Mouse (Mus musculus) midbrain, embryonic 14.5 days (tissue): ENCODE results near the gene Tmem125. TPM values are rescaled to one million over a fixed set of nuclear protein-coding genes. Genes with fewer than 3 reads are reported as not detected.
A peak's percentile ranks its signal among the peaks of the same experiment; 100 is the strongest.
"Not testable (repeated sequence)": the region's sequence is repeated elsewhere in the genome, so short reads cannot be mapped to it uniquely, and the experiment has no call there.

Experiments used
- ATAC-seq: fragments of 200-750 bp; cut with Nextera tagmentation; 2 replicates; pipeline ENCODE4 v1.8.0; 2017; ENCODE audit warnings: moderate number of reproducible peaks, moderate library complexity; ENCODE audit not compliant: low FRiP score, low TSS enrichment
- DNase-seq: peaks from one replicate; pipeline ENCODE4 v3.0.0-alpha.2; 2015
- H3K27ac ChIP-seq: fragments of 300-500 bp; sonication (generic); replicated peaks from 2 replicates; pipeline ENCODE4 v1.5.1; 2014; ENCODE audit warnings: mild to moderate bottlenecking, low read depth, low read length, moderate library complexity
- H3K27me3 ChIP-seq: fragments of 300-500 bp; sonication (generic); 2 replicates; pipeline ENCODE4 v1.6.1; 2014; ENCODE audit warnings: low read length, control low read depth, mixed read lengths; ENCODE audit not compliant: control insufficient read depth, insufficient read depth
- H3K36me3 ChIP-seq: fragments of 300-500 bp; sonication (generic); 2 replicates; pipeline ENCODE4 v1.6.1; 2014; ENCODE audit warnings: low read length, control low read depth; ENCODE audit not compliant: control insufficient read depth, insufficient read depth
- H3K4me1 ChIP-seq: fragments of 300-500 bp; sonication (generic); 2 replicates; pipeline ENCODE4 v1.6.1; 2014; ENCODE audit warnings: mild to moderate bottlenecking, antibody characterized with exemption, low read length, control low read depth; ENCODE audit not compliant: control insufficient read depth, insufficient read depth
- H3K4me2 ChIP-seq: fragments of 300-500 bp; sonication (generic); 2 replicates; pipeline ENCODE4 v1.6.1; 2014; ENCODE audit warnings: mild to moderate bottlenecking, low read length, moderate library complexity
- H3K4me3 ChIP-seq: fragments of 300-500 bp; sonication (generic); replicated peaks from 2 replicates; pipeline ENCODE4 v1.5.1; 2014; ENCODE audit warnings: low read depth, low read length
- H3K9ac ChIP-seq: fragments of 300-500 bp; sonication (generic); replicated peaks from 2 replicates; pipeline ENCODE4 v1.6.1; 2014; ENCODE audit warnings: mild to moderate bottlenecking, low read length, moderate library complexity
- H3K9me3 ChIP-seq: fragments of 300-500 bp; sonication (generic); 2 replicates; pipeline ENCODE4 v1.6.1; 2016; ENCODE audit warnings: low read length, control low read depth, mixed read lengths; ENCODE audit not compliant: control insufficient read depth
- WGBS: fragments of 180-500 bp; shearing (Covaris S2); extraction: QIAGEN DNeasy Blood & Tissue Kit; methylation state at CpG from one replicate; pipeline ENCODE4 v1.1.7; 2014; 5-methylcytosine and 5-hydroxymethylcytosine counted together
- polyA plus RNA-seq: library from polyadenylated mRNA; unstranded; fragments of >200 nt; fragmentation: Nextera tagmentation; extraction: Ambion mirVana; gene quantifications from 2 replicates; pipeline ENCODE4 v1.2.1, GENCODE M21; 2014

Tmem125 gene
- polyA plus RNA-seq, 1 experiment from 2014 or later, result not detected

- H3K9ac ChIP-seq, result no peak overlapping the region
- no peaks in the 10 kb centered on the region for H3K27me3 ChIP-seq
- WGBS, result 76% methylated on average over 23 of the region's 23 CpGs
- no peak overlapping the region for H3K4me2 ChIP-seq
- DNase-seq (no peak), ATAC-seq (no peak)
- no peak overlapping the region for H3K27ac ChIP-seq
- no peaks in the 10 kb centered on the region for H3K4me1 ChIP-seq
- H3K4me3 ChIP-seq, result no peak overlapping the region
- no peaks in the 10 kb centered on the region for H3K36me3 ChIP-seq
- no peaks in the 10 kb centered on the region for H3K9me3 ChIP-seq
Measured at GRCm38 (mm10) chr4:118569320-118569719, 25.5 kb upstream of the Tmem125 start.

DNA sequence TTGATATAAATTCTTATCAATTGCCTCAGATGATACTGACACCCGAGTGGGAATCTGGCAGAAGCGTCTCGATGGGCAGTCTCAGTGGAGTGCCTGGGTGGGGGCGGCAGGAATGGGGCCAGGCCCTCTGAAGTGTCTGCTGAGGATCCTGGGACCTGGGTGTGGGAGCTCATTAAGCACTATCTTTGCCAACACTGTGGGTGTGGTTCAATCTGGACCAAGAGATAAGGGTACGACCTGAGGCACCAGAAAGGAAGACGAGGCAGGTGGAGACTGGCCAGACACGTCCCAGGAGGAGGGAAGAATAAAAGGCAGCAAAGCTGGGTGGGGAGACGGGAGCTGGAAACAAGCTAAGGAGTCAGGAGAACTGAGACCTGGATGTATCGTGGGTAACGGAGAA is 24.9 kb upstream of the Tmem125 start:
- Histone ChIP-seq H3K4me2 (no peak overlapping the region), H3K27ac (no peak overlapping the region), H3K4me1 (no peaks in the 10 kb centered on the region), H3K27me3 (no peaks in the 10 kb centered on the region), H3K9me3 (no peaks in the 10 kb centered on the region), H3K9ac (no peak overlapping the region), H3K36me3 (no peaks in the 10 kb centered on the region), H3K4me3 (no peak overlapping the region)
- no peak for ATAC-seq
- WGBS, result 71% methylated on average over 10 of the region's 10 CpGs
- no peak for DNase-seq

- no peak for ATAC-seq
- no peaks in the 10 kb centered on the region for H3K36me3 ChIP-seq
Measured at GRCm38 (mm10) chr4:118566161-118566676, 22.4 kb upstream of the Tmem125 start.

GRCm38 (mm10) chr4:118564926-118565279 is 21.1 kb upstream of the Tmem125 start:
- H3K9ac ChIP-seq, result no peak overlapping the region
- 21% methylated on average over 3 of the region's 3 CpGs for WGBS
- no peaks in the 10 kb centered on the region for H3K27me3 ChIP-seq
- H3K4me2 ChIP-seq, result no peak overlapping the region
- H3K27ac ChIP-seq, result no peak overlapping the region
- H3K9me3 ChIP-seq, result no peaks in the 10 kb centered on the region
- DNase-seq (no peak), ATAC-seq (0 out of 2 replicates have a peak, but pooled peaks have one; percentile 14)
- no peak overlapping the region for H3K4me3 ChIP-seq
- H3K36me3 ChIP-seq, result no peaks in the 10 kb centered on the region
- no peaks in the 10 kb centered on the region for H3K4me1 ChIP-seq

More at GRCm38 (mm10) chr4:118566161-118566676, 22.4 kb upstream of the Tmem125 start:
- Histone ChIP-seq H3K9ac (no peak overlapping the region), H3K4me2 (no peak overlapping the region), H3K4me1 (no peaks in the 10 kb centered on the region), H3K27ac (no peak overlapping the region), H3K4me3 (no peak overlapping the region), H3K9me3 (no peaks in the 10 kb centered on the region), H3K27me3 (no peaks in the 10 kb centered on the region)
- DNase-seq, result peak; percentile 61
- WGBS, result 36% methylated on average over 7 of the region's 7 CpGs

GRCm38 (mm10) chr4:118564062-118564925 is 20.4 kb upstream of the Tmem125 start:
- no peak overlapping the region for H3K4me3 ChIP-seq
- H3K9me3 ChIP-seq, result no peaks in the 10 kb centered on the region
- no peaks in the 10 kb centered on the region for H3K4me1 ChIP-seq
- H3K9ac ChIP-seq, result no peak overlapping the region
- DNase-seq (peak; percentile 37), ATAC-seq (no peak)
- no peak overlapping the region for H3K4me2 ChIP-seq
- no peaks in the 10 kb centered on the region for H3K27me3 ChIP-seq
- WGBS, result 57% methylated on average over 13 of the region's 13 CpGs
- no peaks in the 10 kb centered on the region for H3K36me3 ChIP-seq
- no peak overlapping the region; the same call in 1 of the 2 replicates for H3K27ac ChIP-seq

DNA sequence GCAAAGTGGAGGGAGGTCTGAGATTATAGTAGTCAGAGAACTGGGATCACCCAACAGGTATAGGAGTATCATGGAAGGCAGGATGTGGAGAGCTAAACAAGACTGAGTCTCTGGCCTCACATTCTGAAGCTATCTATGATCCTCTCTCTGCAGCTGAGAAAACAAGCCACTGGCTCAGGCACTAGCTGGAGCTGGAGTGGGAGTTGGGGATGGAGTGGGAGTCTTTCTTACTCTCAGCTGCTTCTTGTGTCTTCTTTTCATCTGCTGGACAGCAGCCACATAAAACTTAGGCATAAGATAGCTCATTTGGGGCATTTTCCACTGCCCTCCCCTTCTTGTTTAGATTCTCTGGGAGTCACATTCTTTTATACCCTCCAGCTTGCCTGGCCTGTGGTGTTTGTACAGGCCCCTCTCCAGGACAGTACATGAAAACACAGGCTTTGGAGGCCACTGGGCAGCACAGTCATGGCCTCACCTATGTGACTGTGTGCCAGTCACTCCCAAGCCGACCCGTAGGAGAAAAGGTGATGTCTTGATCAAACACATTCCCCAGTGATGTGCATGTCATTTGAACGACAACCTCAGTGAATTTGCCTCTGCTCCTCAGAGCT is 9.3 kb upstream of the Tmem125 start:
- DNase-seq (no peak), ATAC-seq (no peak)
- Histone ChIP-seq H3K36me3 (no peaks in the 10 kb centered on the region), H3K27me3 (no peaks in the 10 kb centered on the region), H3K4me2 (no peak overlapping the region), H3K9me3 (no peaks in the 10 kb centered on the region), H3K4me3 (no peak overlapping the region), H3K27ac (no peak overlapping the region), H3K9ac (no peak overlapping the region), H3K4me1 (no peaks in the 10 kb centered on the region)
- WGBS, result 79% methylated on average over 3 of the region's 3 CpGs

DNA sequence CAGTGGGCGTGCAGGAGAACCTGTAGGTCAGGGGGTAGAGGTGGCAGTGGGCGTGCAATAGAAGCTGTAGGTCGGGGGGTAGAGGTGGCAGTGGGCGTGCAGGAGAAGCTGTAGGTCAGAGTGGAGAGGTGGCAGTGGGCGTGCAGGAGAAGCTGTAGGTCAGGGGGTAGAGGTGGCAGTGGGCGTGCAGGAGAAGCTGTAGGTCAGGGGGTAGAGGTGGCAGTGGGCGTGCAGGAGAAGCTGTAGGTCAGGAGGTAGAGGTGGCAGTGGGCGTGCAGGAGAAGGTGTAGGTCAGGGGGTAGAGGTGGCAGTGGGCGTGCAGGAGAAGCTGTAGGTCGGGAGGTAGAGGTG is 4.3 kb upstream of the Tmem125 start:
- H3K4me3 ChIP-seq, H3K27ac ChIP-seq, H3K9ac ChIP-seq, ATAC-seq, H3K27me3 ChIP-seq, H3K4me1 ChIP-seq, H3K36me3 ChIP-seq, H3K9me3 ChIP-seq, H3K4me2 ChIP-seq: not testable (repeated sequence)
- peak; percentile 60 for DNase-seq
- 89% methylated on average over 10 of the region's 10 CpGs for WGBS

- H3K9ac ChIP-seq, H3K4me3 ChIP-seq, H3K4me2 ChIP-seq, H3K4me1 ChIP-seq, H3K27me3 ChIP-seq, H3K9me3 ChIP-seq, H3K36me3 ChIP-seq, DNase-seq, H3K27ac ChIP-seq, ATAC-seq: not testable (repeated sequence)
- 91% methylated on average over 22 of the region's 23 CpGs for WGBS
Measured at GRCm38 (mm10) chr4:118547424-118548129, 3.7 kb upstream of the Tmem125 start.
